Mouse (Mus musculus) lung, embryonic 15.5 days (tissue): ENCODE results near the gene Gna15. TPM values are rescaled to one million over a fixed set of nuclear protein-coding genes. Genes with fewer than 3 reads are reported as not detected.

ENCODE experiments used
- ATAC-seq: fragments of 200-750 bp; cut with Nextera tagmentation; 2 replicates; pipeline ENCODE4 v1.8.0; 2017; ENCODE audit warnings: moderate number of reproducible peaks, borderline replicate concordance; ENCODE audit not compliant: low FRiP score, low TSS enrichment; ENCODE audit errors: extremely low read depth
- H3K27ac ChIP-seq: fragments of 300-500 bp; sonication (generic); 2 replicates; pipeline ENCODE4 v1.5.1; 2015; ENCODE audit warnings: moderate library complexity, mild to moderate bottlenecking, inconsistent platforms
- H3K27me3 ChIP-seq: fragments of 300-500 bp; sonication (generic); 2 replicates; pipeline ENCODE4 v1.6.1; 2015; ENCODE audit warnings: inconsistent platforms
- H3K36me3 ChIP-seq: fragments of 300-500 bp; sonication (generic); 2 replicates; pipeline ENCODE4 v1.6.1; 2015; ENCODE audit warnings: inconsistent platforms
- H3K4me1 ChIP-seq: fragments of 300-500 bp; sonication (generic); 2 replicates; pipeline ENCODE4 v1.6.1; 2015; ENCODE audit warnings: inconsistent platforms
- H3K4me2 ChIP-seq: fragments of 300-500 bp; sonication (generic); 2 replicates; pipeline ENCODE4 v1.6.1; 2015; ENCODE audit warnings: inconsistent platforms, mild to moderate bottlenecking, moderate library complexity
- H3K4me3 ChIP-seq: fragments of 300-500 bp; sonication (generic); 2 replicates; pipeline ENCODE4 v1.5.1; 2015; ENCODE audit warnings: mild to moderate bottlenecking, inconsistent platforms
- H3K9ac ChIP-seq: fragments of 300-500 bp; sonication (generic); 2 replicates; pipeline ENCODE4 v1.6.1; 2015; ENCODE audit warnings: inconsistent platforms
- H3K9me3 ChIP-seq: fragments of 300-500 bp; sonication (generic); 2 replicates; pipeline ENCODE4 v1.6.1; 2016; ENCODE audit warnings: inconsistent platforms
- WGBS: fragments of 180-500 bp; shearing (Covaris S2); methylation state at CpG from one replicate; pipeline ENCODE4 v1.1.7; 2015; 5-methylcytosine and 5-hydroxymethylcytosine counted together
- polyA plus RNA-seq: library from polyadenylated mRNA; unstranded; fragments of >200 nt; fragmentation: Nextera tagmentation; extraction: Ambion mirVana; gene quantifications from 2 replicates; pipeline ENCODE4 v1.2.1, GENCODE M21; 2015

Gene Gna15
- polyA plus RNA-seq = 1.7 and 1.8 TPM in 2 replicates

DNA sequence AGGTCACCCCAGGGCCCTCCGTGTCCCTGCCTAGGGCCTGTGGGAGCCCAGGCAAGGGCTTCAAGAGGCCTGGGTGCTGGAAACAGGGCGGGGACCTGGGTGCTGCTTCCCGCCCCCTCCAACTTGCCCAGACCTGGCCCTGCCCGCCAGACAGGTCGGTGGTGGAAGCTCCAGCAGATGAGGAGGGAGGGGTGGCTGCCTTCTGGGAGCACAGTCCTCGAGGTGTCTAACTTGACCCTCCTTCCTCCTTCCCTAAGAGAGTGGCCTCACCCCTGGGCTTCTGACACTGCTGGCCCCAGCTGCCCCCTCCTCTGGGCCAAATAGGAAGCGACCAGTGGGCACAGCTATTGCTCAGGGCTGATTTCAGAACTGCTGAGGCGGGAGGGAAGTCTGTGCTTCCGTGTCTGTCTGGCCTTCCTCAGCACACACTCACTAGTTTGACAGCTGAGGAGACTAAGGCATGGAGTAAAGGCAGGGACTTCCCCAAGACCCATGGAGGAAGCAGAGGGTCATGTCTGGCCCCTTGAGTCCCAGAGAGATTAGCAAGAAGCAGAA, at the start of gene Gna15:
Gene Gna15 (minus strand): TSS at position 175 of the 555 bp plus-strand sequence.
- no peaks in the 10 kb centered on the region for H3K9me3 ChIP-seq
- peak within 1 kb of the TSS; percentile 28 for H3K4me2 ChIP-seq
- no peaks in the 10 kb centered on the region for H3K36me3 ChIP-seq
- peak within 1 kb of the TSS; percentile 0; the same call in 1 of the 2 replicates for H3K4me3 ChIP-seq
- H3K27me3 ChIP-seq = no peaks in the 10 kb centered on the region; the same call in 1 of the 2 replicates
- no peak within 1 kb of the TSS for H3K27ac ChIP-seq
- WGBS = 9% methylated on average over 9 of the region's 9 CpGs
- ATAC-seq = peak; percentile 23
- 0 out of 2 replicates have a peak, but pooled peaks cover 6% of the 10 kb centered on the region for H3K4me1 ChIP-seq
- no peak within 1 kb of the TSS for H3K9ac ChIP-seq

DNA sequence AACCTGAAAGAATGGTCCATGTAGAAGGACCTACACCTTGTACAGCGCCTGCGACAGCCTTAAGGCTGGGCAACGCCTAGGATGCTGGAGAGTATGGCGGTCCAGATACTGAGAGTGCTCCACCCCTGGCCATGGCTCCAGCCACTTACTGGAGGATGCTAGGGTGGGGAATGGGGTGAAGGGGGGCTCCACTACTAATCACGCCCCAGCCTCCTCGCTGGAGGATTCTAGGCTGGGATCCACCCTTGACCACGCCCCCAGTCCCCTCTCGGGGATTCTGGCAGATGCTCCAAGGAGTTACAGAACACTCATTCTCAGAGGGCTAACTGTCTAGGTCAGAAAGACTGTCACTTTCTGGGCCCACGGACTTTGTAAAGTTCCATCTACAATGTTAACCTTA, 49.0 kb upstream of the Gna15 start:
- no peak overlapping the region for H3K9ac ChIP-seq
- H3K4me2 ChIP-seq = peak overlapping the region; percentile 92
- no peaks in the 10 kb centered on the region for H3K36me3 ChIP-seq
- H3K27me3 ChIP-seq = no peaks in the 10 kb centered on the region
- H3K9me3 ChIP-seq = no peaks in the 10 kb centered on the region
- H3K4me1 ChIP-seq = peaks cover 78% of the 10 kb centered on the region
- no peak overlapping the region for H3K4me3 ChIP-seq
- no peak for ATAC-seq
- peak overlapping the region; percentile 96 for H3K27ac ChIP-seq
- 17% methylated on average over 9 of the region's 9 CpGs for WGBS

DNA sequence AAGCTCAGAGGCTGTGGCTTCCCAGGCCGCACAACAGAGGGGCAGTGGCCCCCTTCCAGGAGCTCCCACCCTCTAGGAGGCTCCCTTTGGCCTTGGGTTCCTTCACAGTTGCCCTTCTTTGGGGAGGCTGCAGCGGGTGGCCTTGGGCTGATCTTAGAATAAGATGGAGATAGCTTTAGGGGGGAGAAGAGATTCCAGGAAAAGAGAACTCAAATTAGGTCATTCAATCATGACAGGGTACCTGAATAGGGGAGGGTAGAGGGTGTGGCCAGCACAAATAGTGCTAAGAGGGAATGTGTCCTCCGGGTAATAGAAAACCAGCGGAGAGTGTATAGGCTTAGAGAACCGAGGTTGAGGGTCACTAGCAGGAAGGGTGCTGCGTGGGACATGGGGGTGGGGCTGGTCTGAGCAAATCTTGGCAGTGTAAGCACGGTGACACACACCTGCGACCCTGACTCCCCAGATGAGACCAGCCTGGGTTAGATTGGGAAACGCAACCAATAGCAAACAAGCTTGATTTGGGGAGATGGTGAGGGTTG, 48.2 kb upstream of the Gna15 start:
- 12% methylated on average over 9 of the region's 9 CpGs for WGBS
- peaks cover 84% of the 10 kb centered on the region for H3K4me1 ChIP-seq
- H3K9ac ChIP-seq = peak overlapping the region; percentile 32; the same call in 1 of the 2 replicates
- no peak for ATAC-seq
- H3K4me2 ChIP-seq = peak overlapping the region; percentile 92
- H3K36me3 ChIP-seq = no peaks in the 10 kb centered on the region
- H3K9me3 ChIP-seq = no peaks in the 10 kb centered on the region
- H3K4me3 ChIP-seq = peak overlapping the region; percentile 50
- H3K27ac ChIP-seq = peak overlapping the region; percentile 96
- H3K27me3 ChIP-seq = no peaks in the 10 kb centered on the region

DNA sequence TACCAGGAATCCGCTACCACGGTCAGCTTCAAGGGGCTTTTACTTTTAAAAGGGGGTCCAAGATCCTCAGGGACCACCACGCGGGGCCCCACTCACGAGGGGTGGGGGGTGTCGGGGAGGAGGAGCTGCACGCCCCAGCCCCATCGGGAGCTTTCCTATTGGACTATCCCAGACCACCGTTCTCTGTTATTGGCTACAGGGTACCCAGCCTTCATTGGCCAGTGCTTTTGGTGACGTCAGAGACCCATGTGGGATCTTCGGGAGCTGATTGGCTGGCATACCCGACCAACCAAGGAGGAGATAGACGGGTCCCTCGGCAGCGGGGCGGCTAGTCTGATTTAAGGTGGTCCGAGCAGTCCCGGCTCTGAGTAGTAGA, 47.5 kb upstream of the Gna15 start:
- peak overlapping the region; percentile 92 for H3K4me2 ChIP-seq
- WGBS = 2% methylated on average over 18 of the region's 18 CpGs
- H3K4me3 ChIP-seq = peak overlapping the region; percentile 50
- H3K9ac ChIP-seq = peak overlapping the region; percentile 33
- peaks cover 7% of the 10 kb centered on the region; the same call in 1 of the 2 replicates for H3K36me3 ChIP-seq
- ATAC-seq = peak; percentile 90
- no peaks in the 10 kb centered on the region for H3K27me3 ChIP-seq
- H3K9me3 ChIP-seq = no peaks in the 10 kb centered on the region
- peak overlapping the region; percentile 96 for H3K27ac ChIP-seq
- H3K4me1 ChIP-seq = peaks cover 79% of the 10 kb centered on the region

DNA sequence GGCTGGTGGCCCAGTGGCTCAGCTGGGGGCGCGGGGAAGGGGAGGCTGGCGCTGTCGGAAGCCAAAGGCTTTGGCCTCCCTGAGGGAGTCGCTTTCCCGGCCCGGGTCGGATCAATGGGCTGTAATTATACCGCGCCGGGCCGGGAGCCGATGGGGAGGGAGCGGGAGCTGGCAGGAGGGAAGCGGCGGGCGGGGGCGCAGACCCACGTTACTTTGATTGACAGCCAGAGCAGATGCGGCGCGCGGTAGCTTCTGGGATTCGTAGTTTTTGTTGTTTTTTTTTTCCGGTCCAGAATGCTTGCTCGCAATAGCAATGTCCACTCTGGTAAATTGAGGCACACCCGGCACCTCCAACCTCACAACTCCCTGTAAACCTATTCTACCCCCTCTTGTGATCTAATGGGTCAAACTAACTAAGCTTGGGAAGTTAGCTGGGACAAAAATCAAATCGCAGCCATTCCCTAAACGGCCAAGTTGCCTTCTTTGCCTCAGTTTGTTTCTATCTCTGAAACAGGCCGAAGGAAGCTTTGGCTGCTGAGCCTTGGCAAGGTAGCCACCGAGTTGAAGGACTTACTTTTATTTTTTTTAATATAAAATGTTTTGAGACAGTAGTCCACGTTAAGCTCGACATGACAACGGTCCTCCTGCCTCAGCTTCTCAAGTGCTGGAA, 46.9 kb upstream of the Gna15 start:
- Histone ChIP-seq H3K4me2 (peak overlapping the region; percentile 92), H3K4me1 (peaks cover 74% of the 10 kb centered on the region), H3K36me3 (peaks cover 12% of the 10 kb centered on the region), H3K27me3 (no peaks in the 10 kb centered on the region), H3K4me3 (peak overlapping the region; percentile 50), H3K27ac (peak overlapping the region; percentile 96), H3K9me3 (no peaks in the 10 kb centered on the region), H3K9ac (peak overlapping the region; percentile 33)
- WGBS = under 1% methylated on average over 34 of the region's 34 CpGs
- peak; percentile 67 for ATAC-seq

DNA sequence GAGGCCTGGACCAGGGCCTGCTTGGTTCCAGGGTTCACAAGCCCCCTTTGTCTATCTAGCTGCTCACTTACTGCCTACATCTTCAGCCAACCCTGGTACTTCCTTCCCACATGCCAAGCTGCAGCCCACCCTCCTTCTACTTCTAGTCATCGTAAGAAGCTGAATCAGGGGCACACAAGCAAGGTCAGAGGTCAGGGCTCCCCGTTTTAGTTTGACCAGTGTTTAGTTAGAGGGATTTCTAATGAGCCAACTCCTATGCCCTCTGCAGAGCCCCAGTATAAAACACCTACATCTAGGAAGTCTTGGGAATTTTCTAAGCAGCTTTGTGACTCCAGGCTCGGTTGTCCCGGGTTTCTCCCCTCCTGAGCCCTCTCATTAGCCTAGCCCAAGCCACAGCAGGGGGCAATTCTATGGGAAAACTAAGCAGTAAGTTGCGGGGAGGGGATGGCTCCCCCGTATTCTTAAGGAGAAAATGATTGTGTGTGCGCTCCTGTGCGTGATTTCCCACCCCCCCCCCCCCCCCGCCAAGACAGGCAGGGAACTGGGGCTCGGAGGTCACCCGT, 46.3 kb upstream of the Gna15 start:
- Histone ChIP-seq H3K36me3 (peaks cover 18% of the 10 kb centered on the region), H3K4me1 (peaks cover 72% of the 10 kb centered on the region), H3K27ac (peak overlapping the region; percentile 96), H3K9ac (peak overlapping the region; percentile 20; the same call in 1 of the 2 replicates), H3K27me3 (no peaks in the 10 kb centered on the region), H3K4me3 (peak overlapping the region; percentile 50), H3K4me2 (peak overlapping the region; percentile 92), H3K9me3 (no peaks in the 10 kb centered on the region)
- 2% methylated on average over 11 of the region's 11 CpGs for WGBS
- no peak; the same call in 1 of the 2 replicates for ATAC-seq

DNA sequence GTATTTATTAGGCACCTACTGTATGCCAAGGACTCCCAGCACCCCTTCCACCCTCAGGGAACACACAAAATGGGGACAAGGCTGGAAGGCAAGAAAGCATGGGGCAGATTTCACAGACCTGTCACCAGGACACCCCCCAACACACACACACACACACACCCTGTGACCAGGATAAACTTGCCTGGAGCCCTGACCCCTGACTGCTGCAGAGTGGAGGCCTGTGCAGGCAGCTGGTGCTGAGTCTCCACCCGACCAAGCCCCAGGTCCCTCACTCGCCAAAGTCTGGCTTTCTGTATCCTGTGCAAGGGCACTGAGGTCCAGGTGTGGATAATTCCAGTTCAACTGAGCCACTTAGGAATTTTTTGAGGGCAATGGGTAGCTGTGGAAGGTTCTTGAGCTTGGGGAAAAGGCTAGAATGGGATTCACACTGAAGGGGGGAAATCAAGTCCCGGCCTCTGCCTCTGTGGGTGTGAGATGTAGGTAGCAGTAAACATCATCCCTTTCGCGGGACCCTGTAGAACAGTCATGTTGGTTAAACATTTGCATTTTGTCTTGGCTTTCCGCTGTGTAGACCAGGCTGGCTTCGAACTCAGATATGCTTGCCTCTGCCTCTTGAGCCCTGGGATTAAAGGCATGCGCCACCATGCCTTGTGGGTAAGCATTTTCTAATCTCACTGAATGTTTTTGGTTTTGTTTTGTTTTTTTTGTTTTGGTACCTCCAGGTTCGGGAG, 45.6 kb upstream of the Gna15 start:
- peak overlapping the region; percentile 92; the same call in 1 of the 2 replicates for H3K4me2 ChIP-seq
- WGBS = 51% methylated on average over 9 of the region's 9 CpGs
- no peaks in the 10 kb centered on the region for H3K9me3 ChIP-seq
- peak overlapping the region; percentile 96 for H3K27ac ChIP-seq
- H3K9ac ChIP-seq = no peak overlapping the region
- no peaks in the 10 kb centered on the region for H3K27me3 ChIP-seq
- H3K36me3 ChIP-seq = peaks cover 25% of the 10 kb centered on the region
- peaks cover 73% of the 10 kb centered on the region for H3K4me1 ChIP-seq
- no peak for ATAC-seq
- no peak overlapping the region for H3K4me3 ChIP-seq

DNA sequence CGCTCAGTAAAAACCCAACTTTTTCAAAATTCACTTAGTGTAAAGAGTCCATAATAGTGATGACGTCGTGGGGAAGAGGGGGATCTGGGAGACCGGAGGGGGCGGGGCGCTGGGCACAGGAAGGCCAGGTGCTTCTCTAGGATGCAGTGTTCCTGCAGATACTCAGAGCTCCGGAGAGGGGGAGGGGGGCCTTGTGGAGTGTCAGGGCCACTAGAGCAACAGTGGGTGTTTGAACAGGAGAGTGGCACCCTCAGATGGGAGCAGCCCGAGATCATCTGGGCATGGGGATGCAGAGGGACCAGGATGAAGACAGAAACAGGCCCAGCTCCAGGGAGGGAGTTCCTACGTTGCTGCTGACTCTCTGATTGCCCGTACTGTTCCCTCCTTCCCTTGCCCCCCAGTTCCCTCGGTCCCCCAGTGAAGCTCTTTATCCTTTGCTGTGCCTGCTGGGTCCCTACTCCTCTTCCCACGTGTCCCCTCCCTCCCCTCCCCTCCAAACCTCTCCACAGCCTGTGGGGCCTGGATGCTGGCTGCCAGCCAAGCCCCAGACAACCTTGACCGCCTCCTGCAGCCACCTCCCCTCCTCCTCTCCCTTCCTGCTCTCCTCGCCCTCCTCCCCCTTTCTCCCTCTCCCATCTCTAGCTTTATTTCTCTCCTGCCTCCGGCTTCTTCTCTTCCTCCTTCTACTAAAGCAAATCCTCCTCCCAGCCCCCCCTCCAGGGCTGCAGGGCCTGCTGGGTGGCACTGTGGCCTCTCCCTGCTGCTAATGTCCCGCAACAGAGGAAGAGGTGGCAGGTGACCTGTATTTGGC, 44.6 kb upstream of the Gna15 start:
- no peak overlapping the region for H3K9ac ChIP-seq
- peaks cover 26% of the 10 kb centered on the region for H3K36me3 ChIP-seq
- H3K4me3 ChIP-seq = no peak overlapping the region
- 3% methylated on average over 16 of the region's 16 CpGs for WGBS
- no peaks in the 10 kb centered on the region for H3K27me3 ChIP-seq
- peaks cover 73% of the 10 kb centered on the region for H3K4me1 ChIP-seq
- H3K4me2 ChIP-seq = peak overlapping the region; percentile 38
- H3K9me3 ChIP-seq = no peaks in the 10 kb centered on the region
- ATAC-seq = peak; percentile 4
- H3K27ac ChIP-seq = peak overlapping the region; percentile 96

DNA sequence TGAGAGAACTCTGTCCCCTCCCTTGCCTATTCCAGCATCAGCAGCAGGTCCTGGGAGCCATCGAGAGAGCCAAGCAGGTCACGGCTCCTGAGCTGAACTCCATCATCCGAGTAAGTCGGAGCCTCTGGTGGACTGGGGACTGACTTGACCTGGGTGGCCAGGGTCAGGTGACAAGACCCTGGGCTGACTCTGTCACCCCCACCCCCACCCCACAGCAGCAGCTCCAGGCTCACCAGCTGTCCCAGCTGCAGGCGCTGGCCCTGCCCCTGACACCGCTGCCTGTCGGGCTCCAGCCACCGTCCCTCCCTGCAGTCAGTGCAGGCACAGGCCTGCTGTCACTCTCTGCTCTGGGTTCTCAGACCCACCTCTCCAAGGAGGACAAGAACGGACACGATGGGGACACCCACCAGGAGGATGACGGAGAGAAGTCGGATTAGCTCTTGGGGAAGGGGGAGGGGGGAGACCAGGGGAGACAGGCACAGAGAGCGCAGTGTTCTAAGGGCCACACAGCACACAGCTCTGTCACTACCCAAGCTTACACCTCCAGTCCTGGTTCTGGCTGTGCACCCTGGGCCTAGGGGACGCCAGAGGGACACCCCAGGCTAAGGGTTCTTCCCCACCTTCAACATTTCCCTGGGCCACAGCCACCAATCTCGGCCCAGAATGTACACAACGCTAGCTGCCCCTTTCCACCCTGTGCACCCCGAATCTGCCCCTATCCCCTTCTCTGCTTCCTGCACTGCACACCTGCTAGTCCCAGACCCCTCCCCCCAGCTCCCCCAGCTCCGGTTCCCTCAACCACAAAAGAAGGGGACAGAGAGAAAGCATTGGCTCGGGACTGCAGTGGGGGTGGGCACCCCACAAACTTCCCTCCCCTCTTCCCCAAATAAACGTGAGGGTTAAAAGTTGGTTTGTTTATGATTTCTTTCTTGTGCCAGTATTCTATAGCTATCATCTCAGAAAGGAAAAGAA, 41.5 kb upstream of the Gna15 start:
- ATAC-seq = no peak

DNA sequence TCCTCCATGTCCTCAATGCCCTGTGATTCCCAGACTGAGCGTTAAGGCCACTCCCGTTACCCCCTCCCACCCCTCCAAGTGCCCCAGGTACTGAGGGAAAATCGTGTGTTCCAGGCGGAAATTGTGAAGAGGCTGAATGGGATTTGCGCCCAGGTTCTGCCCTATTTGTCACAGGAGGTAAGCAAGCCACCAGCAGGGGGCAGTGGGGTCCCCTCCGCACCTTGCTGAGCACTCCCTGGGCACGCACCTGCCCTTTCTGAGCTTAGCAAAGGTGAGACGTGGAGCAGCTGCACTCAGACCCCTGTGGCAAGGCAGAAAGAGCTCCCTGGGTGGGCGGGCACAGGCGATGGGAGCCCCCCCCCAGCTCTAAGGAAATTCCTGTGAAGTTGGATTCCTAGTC, 40.7 kb upstream of the Gna15 start:
- H3K4me1 ChIP-seq = peaks cover 73% of the 10 kb centered on the region
- H3K27ac ChIP-seq = peak overlapping the region; percentile 74

More for the DNA sequence above, 41.5 kb upstream of the Gna15 start:
- Histone ChIP-seq H3K4me1 (peaks cover 80% of the 10 kb centered on the region), H3K4me2 (no peak overlapping the region), H3K27me3 (no peaks in the 10 kb centered on the region), H3K36me3 (peaks cover 34% of the 10 kb centered on the region), H3K9ac (no peak overlapping the region), H3K27ac (no peak overlapping the region), H3K4me3 (no peak overlapping the region), H3K9me3 (no peaks in the 10 kb centered on the region)
- WGBS = 48% methylated on average over 20 of the region's 20 CpGs

More for the DNA sequence above, 40.7 kb upstream of the Gna15 start:
- H3K36me3 ChIP-seq = peaks cover 34% of the 10 kb centered on the region
- H3K4me2 ChIP-seq = peak overlapping the region; percentile 54; the same call in 1 of the 2 replicates
- ATAC-seq = no peak
- WGBS = 37% methylated on average over 10 of the region's 10 CpGs
- no peaks in the 10 kb centered on the region for H3K9me3 ChIP-seq
- H3K27me3 ChIP-seq = no peaks in the 10 kb centered on the region
- no peak overlapping the region for H3K9ac ChIP-seq
- no peak overlapping the region for H3K4me3 ChIP-seq
